Mouse (Mus musculus): Measurements from ENCODE around the gene Slc25a39. TPM values are rescaled to one million over a fixed set of nuclear protein-coding genes. Genes with fewer than 3 reads are reported as not detected.
"Not testable (repeated sequence)": the region's sequence is repeated elsewhere in the genome, so short reads cannot be mapped to it uniquely, and the experiment has no call there.

Slc25a39 gene
- polyA plus RNA-seq, 1 experiment from 2014 or later = 180 TPM

DNA sequence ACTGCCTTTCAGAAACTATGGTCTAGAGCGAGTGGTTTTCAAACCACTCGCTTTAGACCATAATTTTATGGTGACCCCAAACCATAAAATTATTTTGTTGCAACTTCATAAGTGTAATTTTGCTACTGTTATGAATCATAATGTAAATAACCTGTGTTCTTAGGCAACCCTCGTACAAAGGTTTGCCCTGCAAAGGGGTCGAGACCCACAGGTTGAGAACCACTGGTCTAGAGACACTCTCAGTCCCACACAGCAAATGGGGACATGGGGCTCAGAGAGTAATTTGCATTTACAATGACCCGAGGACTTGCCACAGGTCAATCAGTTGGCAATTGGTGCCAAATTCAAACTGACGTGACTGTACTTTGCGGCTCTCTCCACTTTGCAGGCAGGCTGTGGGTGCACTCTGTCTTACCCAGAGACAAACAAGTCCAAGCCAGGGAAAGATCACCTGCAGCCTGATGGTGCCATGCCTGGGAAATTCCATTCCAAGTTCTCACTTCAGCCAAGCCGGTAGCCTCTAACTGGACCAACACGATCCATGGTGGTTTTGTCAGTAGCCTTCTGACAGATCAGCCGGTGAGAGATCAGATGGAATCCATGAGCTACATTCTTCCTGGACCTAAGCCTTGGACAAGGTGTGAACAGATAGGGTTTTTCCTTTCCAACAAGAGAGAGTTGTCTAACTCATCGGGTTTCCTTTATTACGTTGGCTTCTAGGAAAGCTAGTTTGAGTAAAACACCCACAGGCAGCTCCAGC is 35.6 kb downstream of the Slc25a39 start:
- H3K4me2 ChIP-seq (replicated peaks) = no peak overlapping the region
- H3K9ac ChIP-seq = no peak overlapping the region
- no peaks in the 10 kb centered on the region for H3K36me3 ChIP-seq
- peaks cover 28% of the 10 kb centered on the region for H3K27me3 ChIP-seq
- 79% methylated on average over 12 of the region's 12 CpGs for WGBS
- H3K9me3 ChIP-seq = no peaks in the 10 kb centered on the region
- no peak for ATAC-seq (ENCODE audit: low FRiP score, low read depth)
- peaks cover 18% of the 10 kb centered on the region for H3K4me1 ChIP-seq
- H3K27ac ChIP-seq = no peak overlapping the region
- no peak overlapping the region for H3K4me3 ChIP-seq

DNA sequence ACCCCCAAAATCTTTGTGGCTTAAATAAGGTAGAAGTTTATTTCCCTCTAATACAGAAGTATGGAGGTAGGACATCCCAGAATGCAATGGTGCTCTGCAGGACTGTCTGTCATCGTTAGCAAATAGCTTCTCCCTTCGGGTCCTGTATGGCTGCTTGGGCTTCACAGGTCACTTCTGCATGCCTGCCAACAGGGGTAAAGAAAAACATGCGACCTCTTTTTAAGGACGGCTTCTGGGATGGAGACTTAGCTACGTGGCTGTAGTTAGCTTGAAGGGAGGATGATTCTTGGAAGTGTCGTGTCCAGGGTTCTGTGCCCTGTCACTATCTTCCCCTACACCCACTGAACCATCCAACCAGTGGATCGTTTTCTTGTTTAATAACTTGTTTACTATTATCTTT is 37.5 kb downstream of the Slc25a39 start:
- peaks cover 3% of the 10 kb centered on the region for H3K4me1 ChIP-seq
- H3K27ac ChIP-seq = no peak overlapping the region
- no peak overlapping the region for H3K9ac ChIP-seq
- ATAC-seq (ENCODE audit: low FRiP score, low read depth) = no peak
- H3K36me3 ChIP-seq = no peaks in the 10 kb centered on the region
- H3K4me2 ChIP-seq (replicated peaks) = no peak overlapping the region
- H3K27me3 ChIP-seq = peaks cover 24% of the 10 kb centered on the region
- H3K9me3 ChIP-seq = no peaks in the 10 kb centered on the region
- H3K4me3 ChIP-seq = no peak overlapping the region
- WGBS = 44% methylated on average over 7 of the region's 7 CpGs

DNA sequence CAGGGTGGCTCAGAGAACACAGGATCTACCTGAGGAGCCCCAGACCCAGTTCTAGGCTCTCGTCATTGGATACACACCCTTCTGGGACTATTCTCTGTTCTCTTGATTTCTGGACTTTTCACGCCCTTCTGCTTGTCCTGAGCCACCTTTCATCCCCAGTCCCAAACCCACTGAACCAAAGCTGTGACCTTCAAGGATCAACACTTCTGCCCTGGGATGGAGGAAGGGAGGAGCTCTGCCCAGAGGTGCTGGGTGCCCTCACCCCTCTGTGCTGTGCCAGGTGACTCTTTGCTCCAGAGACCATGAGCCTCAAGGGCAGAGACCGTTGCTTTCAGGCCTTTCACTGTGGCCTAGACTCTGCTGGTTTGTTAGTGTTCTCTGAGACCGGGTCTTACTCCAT is 38.5 kb downstream of the Slc25a39 start:
- Histone ChIP-seq H3K27me3 (peaks cover 24% of the 10 kb centered on the region), H3K36me3 (no peaks in the 10 kb centered on the region), H3K9ac (no peak overlapping the region), H3K4me2 (replicated peaks) (no peak overlapping the region), H3K4me3 (no peak overlapping the region), H3K27ac (no peak overlapping the region), H3K4me1 (no peaks in the 10 kb centered on the region), H3K9me3 (no peaks in the 10 kb centered on the region)
- 76% methylated on average over 4 of the region's 4 CpGs for WGBS
- no peak for ATAC-seq (ENCODE audit: low FRiP score, low read depth)

DNA sequence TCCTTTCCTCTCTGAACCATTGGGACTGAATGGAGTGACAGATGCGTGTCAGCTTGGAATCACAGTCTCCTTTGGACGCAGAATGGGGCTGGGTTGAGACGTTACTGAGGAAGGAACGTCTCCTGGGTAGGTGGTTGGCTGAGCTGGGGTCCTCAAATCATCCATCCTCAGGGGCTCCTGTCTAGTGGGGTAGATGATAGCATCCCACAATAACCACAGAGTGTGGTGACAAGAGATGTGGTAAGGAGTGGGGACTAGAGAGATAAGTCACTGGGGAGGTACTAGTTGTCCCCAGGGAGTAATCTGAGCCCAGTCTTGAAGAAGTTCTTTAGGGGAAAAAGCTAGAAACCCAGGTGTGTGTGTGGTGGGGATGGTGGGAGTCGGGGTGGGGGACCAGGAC is 39.4 kb downstream of the Slc25a39 start:
- Histone ChIP-seq H3K4me3 (no peak overlapping the region), H3K4me1 (no peaks in the 10 kb centered on the region), H3K36me3 (no peaks in the 10 kb centered on the region), H3K9me3 (no peaks in the 10 kb centered on the region), H3K9ac (no peak overlapping the region), H3K27ac (no peak overlapping the region), H3K4me2 (replicated peaks) (no peak overlapping the region), H3K27me3 (peaks cover 16% of the 10 kb centered on the region)
- WGBS = 74% methylated on average over 5 of the region's 5 CpGs
- no peak for ATAC-seq (ENCODE audit: low FRiP score, low read depth)

DNA sequence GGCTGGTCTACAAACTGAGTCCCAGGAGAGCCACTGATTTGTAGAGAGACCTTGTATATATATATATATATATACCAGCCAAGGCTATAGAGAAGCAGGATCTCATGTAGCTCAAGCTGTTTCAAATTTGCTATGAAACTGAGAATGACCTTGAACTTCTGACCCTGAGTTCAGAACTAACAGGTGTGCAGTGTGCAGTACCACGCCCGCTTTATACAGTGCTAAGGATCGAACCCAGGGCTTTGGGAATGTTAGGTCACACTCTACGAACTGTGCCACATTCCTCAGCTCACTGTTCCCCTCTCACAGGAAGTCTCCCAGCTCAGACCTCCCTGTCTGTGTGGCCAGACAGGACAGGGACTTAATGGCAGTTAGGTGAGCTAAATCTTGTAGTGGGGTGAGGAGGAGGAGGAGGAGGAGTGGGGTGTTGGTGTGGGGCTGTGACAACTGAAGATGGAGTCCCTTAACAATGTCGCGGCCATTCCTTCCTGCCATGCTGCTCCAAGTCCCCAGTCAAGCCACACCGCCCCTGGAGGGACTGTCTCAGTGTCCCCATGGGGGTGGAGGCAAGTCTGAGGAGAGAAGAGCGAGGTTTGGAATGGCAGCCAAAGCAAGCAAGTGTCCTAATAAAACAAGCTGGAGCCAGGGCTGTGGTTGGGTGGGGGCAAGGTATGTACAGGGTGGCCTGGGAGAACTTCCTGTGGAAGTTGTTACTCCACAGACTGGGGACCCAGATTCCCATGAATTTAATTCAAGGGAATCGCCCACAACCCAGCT is 40.1 kb downstream of the Slc25a39 start:
- H3K27ac ChIP-seq = no peak overlapping the region
- H3K9me3 ChIP-seq = no peaks in the 10 kb centered on the region
- no peak overlapping the region for H3K4me3 ChIP-seq
- H3K4me2 ChIP-seq (replicated peaks) = no peak overlapping the region
- no peak for ATAC-seq (ENCODE audit: low FRiP score, low read depth)
- H3K9ac ChIP-seq = no peak overlapping the region
- 64% methylated on average over 9 of the region's 9 CpGs for WGBS
- H3K27me3 ChIP-seq = peaks cover 11% of the 10 kb centered on the region
- H3K4me1 ChIP-seq = no peaks in the 10 kb centered on the region
- no peaks in the 10 kb centered on the region for H3K36me3 ChIP-seq

DNA sequence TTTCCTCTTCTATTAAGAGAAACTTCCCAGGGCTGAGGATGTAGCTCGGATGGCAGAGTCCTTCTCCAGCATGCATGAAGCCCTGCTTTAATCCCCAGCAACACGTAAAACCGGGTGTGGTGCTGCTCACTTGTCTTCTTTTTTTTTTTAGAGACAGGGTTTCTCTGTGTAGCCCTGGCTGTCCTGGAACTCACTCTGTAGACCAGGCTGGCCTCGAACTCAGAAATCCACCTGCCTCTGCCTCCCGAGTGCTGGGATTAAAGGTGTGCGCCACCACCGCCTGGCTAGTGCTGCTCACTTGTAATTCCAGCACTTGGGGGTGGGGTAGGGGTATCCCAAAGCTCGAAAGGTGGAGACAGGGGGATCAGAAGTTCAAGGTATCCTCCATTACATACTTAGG is 41.6 kb downstream of the Slc25a39 start, which contains the start of gene Slc4a1:
Gene Slc4a1, minus strand, starts transcription at position 101 of the 400 bp plus-strand sequence.
- H3K27me3 ChIP-seq; H3K9me3 ChIP-seq; H3K27ac ChIP-seq; ATAC-seq (ENCODE audit: low FRiP score, low read depth); H3K9ac ChIP-seq; H3K4me1 ChIP-seq; H3K4me3 ChIP-seq; H3K4me2 ChIP-seq (replicated peaks); H3K36me3 ChIP-seq: not testable (repeated sequence)
- WGBS = 76% methylated on average over 8 of the region's 8 CpGs

DNA sequence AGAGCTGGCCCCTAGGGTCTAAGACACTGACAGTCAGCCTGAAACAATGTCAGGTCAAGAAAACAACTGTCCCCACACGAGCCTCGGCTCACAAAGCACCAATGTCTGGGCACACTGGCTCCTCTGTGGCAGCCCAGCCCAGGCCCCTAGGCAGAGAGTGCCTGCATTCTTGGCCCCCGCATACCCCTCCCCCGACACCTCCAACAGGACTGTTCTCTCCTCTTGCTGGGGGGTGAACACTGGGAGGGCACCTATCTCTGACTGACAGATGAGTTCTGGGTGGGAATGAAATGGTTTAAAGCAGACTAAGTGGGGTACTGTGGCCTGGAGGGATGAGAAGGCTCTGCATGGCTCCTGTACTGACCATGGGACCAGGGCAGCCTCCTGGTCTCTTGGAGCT is 42.0 kb downstream of the Slc25a39 start:
- Histone ChIP-seq H3K4me1 (no peaks in the 10 kb centered on the region), H3K4me3 (no peak overlapping the region), H3K4me2 (replicated peaks) (no peak overlapping the region), H3K27me3 (0 out of 2 replicates have a peak, but pooled peaks cover 3% of the 10 kb centered on the region), H3K36me3 (no peaks in the 10 kb centered on the region), H3K9ac (no peak overlapping the region), H3K27ac (no peak overlapping the region), H3K9me3 (no peaks in the 10 kb centered on the region)
- WGBS = 49% methylated on average over 4 of the region's 4 CpGs
- no peak for ATAC-seq (ENCODE audit: low FRiP score, low read depth)

DNA sequence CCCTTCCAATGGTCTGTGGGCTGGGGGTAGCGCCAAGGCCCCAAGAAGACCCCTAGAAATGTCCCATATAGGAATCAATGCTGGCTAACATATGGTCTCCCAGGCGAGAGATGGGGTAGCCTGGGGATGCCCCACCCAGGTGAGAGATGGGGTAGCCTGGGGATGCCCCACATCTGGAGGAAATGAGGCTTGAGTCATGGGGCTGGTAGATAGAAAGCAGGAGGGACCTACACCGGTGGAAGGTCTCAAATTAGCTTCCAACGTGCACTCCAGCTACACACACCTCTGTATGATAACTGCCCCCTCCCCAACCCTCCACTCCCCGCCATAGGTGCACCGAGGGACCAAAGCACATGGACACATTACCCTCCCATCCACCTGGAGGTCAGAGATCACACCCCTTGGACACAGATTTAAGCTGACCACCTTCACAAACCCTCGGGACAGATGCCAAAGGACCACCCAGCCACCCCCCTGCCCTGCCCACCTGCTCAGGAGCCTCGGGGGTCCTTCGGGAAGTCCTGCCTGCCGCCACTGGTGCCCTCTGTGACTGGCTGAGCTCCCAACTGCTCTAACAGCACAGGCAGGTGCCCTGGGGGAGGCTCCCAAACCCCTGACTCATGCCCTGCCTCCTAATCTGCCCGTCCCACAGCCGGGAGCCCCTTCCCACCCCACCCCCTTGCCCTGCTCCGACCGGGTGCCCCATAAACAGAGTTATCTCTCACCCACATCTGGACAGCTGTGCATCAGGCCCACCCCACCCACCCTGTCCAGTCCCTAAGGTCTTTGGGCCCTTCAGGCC is 43.0 kb downstream of the Slc25a39 start:
- 67% methylated on average over 14 of the region's 14 CpGs for WGBS
- peak; percentile 49; the same call in 1 of the 2 replicates for ATAC-seq (ENCODE audit: low FRiP score, low read depth)
- H3K4me3 ChIP-seq = no peak overlapping the region

DNA sequence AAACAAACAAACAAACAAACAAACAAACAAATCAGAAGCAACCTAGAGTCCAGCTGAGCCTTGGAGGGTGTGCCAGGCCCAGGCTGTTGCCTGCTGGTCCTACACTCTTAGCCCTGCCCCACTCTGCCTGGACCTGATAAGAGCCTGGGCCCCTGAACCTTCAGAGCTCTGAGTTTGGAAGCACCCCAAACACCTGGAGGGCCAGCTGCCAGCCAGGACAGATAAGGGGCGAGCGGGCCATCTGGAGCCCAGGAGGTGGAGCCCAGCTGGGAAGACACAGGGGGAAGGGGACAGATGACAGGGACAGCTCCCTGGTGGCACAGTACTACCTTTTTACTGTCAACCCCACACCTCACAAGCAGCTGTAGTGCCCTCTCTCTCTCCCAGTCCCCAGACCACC is 44.1 kb downstream of the Slc25a39 start:
- Histone ChIP-seq H3K27me3 (no peaks in the 10 kb centered on the region), H3K9ac (no peak overlapping the region), H3K4me2 (replicated peaks) (no peak overlapping the region), H3K4me1 (no peaks in the 10 kb centered on the region), H3K4me3 (no peak overlapping the region), H3K36me3 (no peaks in the 10 kb centered on the region), H3K9me3 (no peaks in the 10 kb centered on the region), H3K27ac (no peak overlapping the region)
- WGBS = 65% methylated on average over 2 of the region's 2 CpGs
- ATAC-seq (ENCODE audit: low FRiP score, low read depth) = peak; percentile 39; the same call in 1 of the 2 replicates

More for the DNA sequence above, 43.0 kb downstream of the Slc25a39 start:
- Histone ChIP-seq H3K4me2 (replicated peaks) (no peak overlapping the region), H3K9ac (no peak overlapping the region; the same call in 1 of the 2 replicates), H3K4me1 (no peaks in the 10 kb centered on the region), H3K27me3 (0 out of 2 replicates have a peak, but pooled peaks cover 3% of the 10 kb centered on the region), H3K36me3 (no peaks in the 10 kb centered on the region), H3K9me3 (no peaks in the 10 kb centered on the region), H3K27ac (no peak overlapping the region)

DNA sequence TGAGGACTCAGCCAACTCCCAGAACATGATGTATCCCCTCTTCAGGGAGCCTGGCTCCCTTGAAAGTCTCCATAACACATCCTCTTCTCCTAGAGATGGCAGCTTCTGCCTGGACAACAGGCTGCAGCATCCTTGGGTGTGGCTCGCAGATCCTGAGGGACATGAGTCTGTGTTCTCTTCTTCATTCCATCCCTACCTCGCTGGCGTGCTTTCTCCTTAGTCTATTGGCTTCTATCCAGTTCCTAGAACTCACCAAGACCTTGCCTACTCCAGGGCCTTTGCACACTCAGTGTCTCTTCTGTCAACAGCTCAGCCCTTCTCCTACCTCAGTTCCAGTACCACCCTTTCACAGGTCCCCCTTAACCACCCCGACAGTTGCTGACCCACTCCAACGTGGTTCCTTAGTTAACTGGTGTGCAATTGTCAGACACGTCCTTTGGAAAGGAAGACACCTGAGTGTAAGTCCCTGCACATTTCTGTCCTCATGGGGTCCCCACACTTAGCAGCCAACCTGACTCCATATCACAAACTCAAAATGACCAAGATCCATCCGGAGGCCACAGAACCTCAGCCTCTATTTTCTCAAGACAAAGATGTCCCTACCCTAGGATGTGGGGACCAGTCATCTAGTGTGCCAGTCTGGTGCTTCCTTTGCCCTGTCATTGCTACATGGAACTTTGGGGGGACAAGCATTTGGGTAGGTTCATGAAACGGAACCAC is 45.8 kb downstream of the Slc25a39 start:
- Histone ChIP-seq H3K9me3 (no peaks in the 10 kb centered on the region), H3K27ac (no peak overlapping the region), H3K4me3 (no peak overlapping the region), H3K27me3 (peaks cover 4% of the 10 kb centered on the region), H3K4me1 (no peaks in the 10 kb centered on the region), H3K36me3 (no peaks in the 10 kb centered on the region), H3K4me2 (replicated peaks) (no peak overlapping the region), H3K9ac (no peak overlapping the region)
- ATAC-seq (ENCODE audit: low FRiP score, low read depth) = no peak
- 81% methylated on average over 8 of the region's 8 CpGs for WGBS

DNA sequence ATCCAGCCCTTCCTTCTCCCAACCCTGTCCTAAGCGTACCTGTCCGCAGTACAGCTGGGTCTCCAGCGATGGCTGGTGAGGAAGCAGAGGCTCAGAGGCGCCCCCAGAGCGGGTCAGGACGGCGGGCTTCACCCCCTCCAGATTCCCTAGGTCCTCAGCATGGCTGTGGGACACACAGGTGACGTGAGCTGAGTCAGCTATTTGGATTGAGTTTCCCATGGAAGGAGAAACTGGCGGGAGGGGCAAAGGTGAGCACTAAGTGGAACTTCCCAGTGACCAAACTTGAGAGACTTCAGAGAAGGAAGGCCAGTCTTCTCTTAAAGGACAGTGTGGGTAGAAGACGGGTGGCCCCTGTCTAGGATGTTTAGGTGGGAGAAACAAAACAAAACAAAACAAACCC is 49.4 kb downstream of the Slc25a39 start:
- no peak overlapping the region for H3K27ac ChIP-seq
- H3K9me3 ChIP-seq = no peaks in the 10 kb centered on the region
- H3K36me3 ChIP-seq = no peaks in the 10 kb centered on the region
- H3K9ac ChIP-seq = no peak overlapping the region
- H3K27me3 ChIP-seq = peaks cover 14% of the 10 kb centered on the region
- ATAC-seq (ENCODE audit: low FRiP score, low read depth) = no peak
- no peak overlapping the region for H3K4me2 ChIP-seq (replicated peaks)
- no peaks in the 10 kb centered on the region for H3K4me1 ChIP-seq
- H3K4me3 ChIP-seq = no peak overlapping the region
- WGBS = 66% methylated on average over 10 of the region's 10 CpGs

Data from limb, embryonic 13.5 days (tissue).